Mouse (Mus musculus) myocyte (in vitro differentiated cells): ENCODE results near the gene Gm17364.

Source experiments
- CEBPB ChIP-seq: IDR thresholded peaks from 2 replicates; pipeline ENCODE4 v1.6.1; 2011; ENCODE audit warnings: mild to moderate bottlenecking, moderate library complexity; ENCODE audit not compliant: poor library complexity, insufficient read depth, severe bottlenecking
- E2F4 ChIP-seq: IDR thresholded peaks from one replicate; pipeline ENCODE4 v1.6.1; 2011; ENCODE audit warnings: mild to moderate bottlenecking, control low read depth, moderate library complexity; ENCODE audit not compliant: insufficient read depth
- MAX ChIP-seq: IDR thresholded peaks from one replicate; pipeline ENCODE4 v1.6.1; 2011; ENCODE audit warnings: low read depth, mild to moderate bottlenecking, control low read depth
- MYOD1 ChIP-seq, 3 experiments: IDR thresholded peaks; one replicate each; pipeline ENCODE4 v1.6.1; 2011; ENCODE audit warnings: control low read depth in 2 of 3, low read depth in 2 of 3, mild to moderate bottlenecking in 2 of 3, moderate library complexity in 1 of 3; ENCODE audit not compliant: insufficient read length in 2 of 3, control insufficient read depth in 1 of 3
- MYOG ChIP-seq, 3 experiments: IDR thresholded peaks; one replicate each; pipeline ENCODE4 v1.6.1; 2011; ENCODE audit warnings: control low read depth in 2 of 3, low read depth in 2 of 3, mild to moderate bottlenecking in 2 of 3; ENCODE audit not compliant: insufficient read length in 2 of 3, control insufficient read depth in 1 of 3, insufficient read depth in 1 of 3
- POLR2A ChIP-seq: IDR thresholded peaks from one replicate; pipeline ENCODE4 v1.6.1; 2011; ENCODE audit warnings: low read depth, mild to moderate bottlenecking, control low read depth, moderate library complexity; ENCODE audit not compliant: insufficient read length
- POLR2AphosphoS2 ChIP-seq: IDR thresholded peaks from one replicate; pipeline ENCODE4 v1.6.1; 2011; ENCODE audit warnings: low read depth, control low read depth; ENCODE audit not compliant: insufficient read length
- REST ChIP-seq: IDR thresholded peaks from one replicate; pipeline ENCODE4 v1.6.1; 2011; ENCODE audit warnings: mild to moderate bottlenecking, control low read depth, moderate library complexity; ENCODE audit not compliant: insufficient read depth, insufficient read length
- SRF ChIP-seq: IDR thresholded peaks from one replicate; pipeline ENCODE4 v1.6.1; 2011; ENCODE audit warnings: low read depth; ENCODE audit not compliant: control insufficient read depth, insufficient read length
- TCF12 ChIP-seq: IDR thresholded peaks from one replicate; pipeline ENCODE4 v1.6.1; 2011; ENCODE audit warnings: mild to moderate bottlenecking, control low read depth; ENCODE audit not compliant: poor library complexity, insufficient read depth, severe bottlenecking
- TCF3 ChIP-seq: IDR thresholded peaks from one replicate; pipeline ENCODE4 v1.6.1; 2011; ENCODE audit warnings: low read depth, control low read depth; ENCODE audit not compliant: insufficient read length
- USF1 ChIP-seq: IDR thresholded peaks from one replicate; pipeline ENCODE4 v1.6.1; 2011; ENCODE audit warnings: low read depth, mild to moderate bottlenecking, control low read depth, moderate library complexity

- no peak for TF ChIP-seq E2F4
- no peak for TF ChIP-seq POLR2AphosphoS2
- TF ChIP-seq TCF12: no peak
- no peak for TF ChIP-seq POLR2A
- no peak for TF ChIP-seq REST
- no peak for TF ChIP-seq MYOD1 (IDR thresholded peaks at IDR 0.05; ENCODE audit: control insufficient read depth in 1 of 3, insufficient read length in 2 of 3, low read depth in 2 of 3)
- TF ChIP-seq USF1: no peak
- no peak for TF ChIP-seq MYOG (IDR thresholded peaks at IDR 0.05; ENCODE audit: control insufficient read depth in 1 of 3, insufficient read depth in 1 of 3, insufficient read length in 2 of 3, low read depth in 2 of 3)
- TF ChIP-seq MAX: no peak
- TF ChIP-seq SRF: no peak
- TF ChIP-seq CEBPB: no peak
- TF ChIP-seq TCF3: no peak
Observed at GRCm38 (mm10) chr13:41286285-41286684, 12.5 kb upstream of the Gm17364 start.
